Mouse (Mus musculus): ENCODE data around the gene Ahdc1. TPM values are rescaled to one million over a fixed set of nuclear protein-coding genes. Genes with fewer than 3 reads are reported as not detected.

The Ahdc1 gene
- total RNA-seq, 2 experiments from 2014 or later = 108 to 121 TPM

- DNase-seq (ENCODE audit: low spot score in 2 of 2) = no peak
Observed at GRCm38 (mm10) chr4:133117556-133118411, 106.7 kb downstream of the Ahdc1 start.

DNA sequence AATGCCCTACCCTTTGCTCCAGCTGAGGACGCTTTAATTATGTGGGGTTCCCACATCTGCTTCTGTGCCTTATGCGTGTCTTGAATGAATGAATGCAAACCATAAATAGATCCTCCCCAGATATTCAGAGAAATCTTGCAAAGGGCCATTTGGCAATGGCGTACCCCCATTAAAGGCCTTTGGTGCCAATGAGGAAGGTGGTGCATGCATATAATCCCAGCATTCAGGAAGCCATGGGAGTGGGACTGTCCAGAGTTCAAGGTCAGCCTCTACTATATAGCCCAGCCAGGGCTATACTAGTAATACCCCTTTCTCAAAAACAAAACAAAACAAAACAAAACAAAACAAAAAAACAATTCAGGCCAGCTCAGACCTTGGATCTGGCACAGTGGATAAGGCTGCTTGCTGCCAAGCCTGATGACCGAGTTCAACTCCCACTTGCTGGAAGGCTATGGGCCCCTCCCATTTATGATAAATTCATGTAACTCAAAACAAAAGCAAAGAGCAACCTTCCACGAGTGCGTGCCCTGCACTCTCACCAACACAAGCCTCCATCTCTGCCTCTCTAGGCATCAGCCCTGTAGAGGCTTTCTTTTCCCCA, 107.8 kb downstream of the Ahdc1 start:
- no peak for DNase-seq (ENCODE audit: low spot score in 2 of 2)

DNA sequence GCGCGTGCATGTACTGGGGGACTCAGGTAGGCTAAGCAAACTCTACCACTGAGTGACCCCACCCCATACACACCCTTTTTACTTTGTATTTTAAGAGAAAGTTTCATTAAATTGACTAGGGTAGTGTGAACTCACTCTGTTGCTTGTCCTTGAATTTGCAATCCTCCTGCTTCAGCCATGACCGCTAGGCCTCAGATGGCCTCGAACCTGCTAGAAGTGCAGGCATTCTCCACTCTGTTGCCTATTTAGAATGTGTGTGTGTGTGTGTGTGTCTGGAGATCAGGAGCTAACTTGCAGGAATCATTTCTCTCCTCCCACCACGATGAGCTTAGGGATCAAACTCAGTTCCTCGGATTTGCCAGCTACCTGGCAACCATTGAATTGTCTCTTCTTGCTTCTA, 108.5 kb downstream of the Ahdc1 start:
- no peak for DNase-seq (ENCODE audit: low spot score in 2 of 2)

DNA sequence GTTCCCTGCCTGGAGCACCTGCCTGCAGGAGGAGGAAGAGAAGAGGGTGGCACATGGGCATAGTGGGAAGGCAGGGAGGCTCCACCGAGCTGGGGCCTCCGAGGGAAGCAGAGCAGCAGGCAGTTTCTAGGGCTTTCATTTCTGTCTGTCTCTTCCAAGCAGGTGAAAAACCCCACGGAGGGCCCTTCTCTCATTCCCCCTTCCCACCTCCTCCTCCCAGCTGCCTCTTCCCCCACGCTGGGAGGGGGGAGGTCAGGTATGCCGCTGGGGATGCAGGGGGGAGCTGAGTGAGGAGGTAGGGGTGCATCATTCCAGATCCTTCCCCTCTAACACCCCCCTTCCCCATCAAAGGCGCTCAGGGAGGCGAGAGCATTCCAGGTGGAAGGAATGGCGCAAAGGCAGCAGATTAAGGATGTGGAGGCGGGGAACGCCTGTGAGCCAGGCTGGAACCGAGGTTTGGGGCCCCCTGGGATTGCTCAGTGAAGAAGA, 109.8 kb downstream of the Ahdc1 start:
- no peak for DNase-seq (ENCODE audit: low spot score in 2 of 2)

DNA sequence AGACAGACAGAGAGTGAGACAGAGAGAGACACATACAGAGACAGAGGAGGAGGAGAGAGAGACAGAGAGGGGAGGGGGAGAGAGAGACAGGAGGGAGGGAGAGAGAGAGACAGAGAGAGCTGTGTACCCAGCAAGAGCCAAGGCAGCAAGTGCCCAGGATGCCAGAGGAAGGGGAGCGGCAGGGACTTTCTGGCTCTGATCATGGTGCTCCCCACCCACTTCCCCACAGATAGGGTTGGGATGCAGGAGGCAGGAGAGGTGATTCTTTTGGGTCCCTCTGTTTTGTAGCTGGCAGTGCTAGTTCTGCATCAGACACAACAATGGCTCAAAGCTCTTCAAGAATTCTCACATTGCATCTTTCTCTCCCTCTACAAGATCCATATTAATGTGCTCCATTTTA, 110.4 kb downstream of the Ahdc1 start:
- no peak for DNase-seq (ENCODE audit: low spot score in 2 of 2)

DNA sequence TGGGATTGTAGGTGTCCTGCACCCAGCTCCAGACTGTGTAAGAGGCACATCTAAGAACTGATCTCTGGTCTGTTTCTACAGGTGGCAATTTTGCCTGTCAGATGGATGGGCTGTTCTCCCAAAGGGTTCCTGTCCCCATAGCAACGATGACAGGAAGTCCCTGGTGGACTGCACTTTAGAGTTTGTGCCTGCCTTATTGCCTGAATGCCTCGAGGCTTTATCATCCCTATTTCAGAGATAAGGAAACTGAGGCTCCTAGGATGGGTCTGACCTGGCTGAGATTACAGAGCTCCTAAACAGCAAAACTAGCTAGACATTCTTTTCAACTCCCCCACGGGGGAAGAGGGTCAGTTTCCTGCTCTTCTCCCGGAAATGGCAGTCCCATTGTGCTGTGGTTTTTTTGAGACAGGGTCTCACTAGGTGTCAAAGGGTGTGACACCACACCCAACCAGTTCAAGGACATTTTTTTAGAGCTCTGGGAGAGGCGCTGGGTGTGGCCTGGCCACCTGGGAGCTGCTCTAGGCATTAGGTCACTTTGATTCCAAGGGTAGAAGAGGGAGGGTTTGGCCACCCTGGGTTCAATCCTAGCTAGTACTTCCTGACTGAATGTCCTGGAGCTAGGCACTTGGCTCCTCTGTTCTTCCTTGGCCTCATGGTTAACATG, 111.0 kb downstream of the Ahdc1 start:
- no peak for DNase-seq (ENCODE audit: low spot score in 2 of 2)

DNA sequence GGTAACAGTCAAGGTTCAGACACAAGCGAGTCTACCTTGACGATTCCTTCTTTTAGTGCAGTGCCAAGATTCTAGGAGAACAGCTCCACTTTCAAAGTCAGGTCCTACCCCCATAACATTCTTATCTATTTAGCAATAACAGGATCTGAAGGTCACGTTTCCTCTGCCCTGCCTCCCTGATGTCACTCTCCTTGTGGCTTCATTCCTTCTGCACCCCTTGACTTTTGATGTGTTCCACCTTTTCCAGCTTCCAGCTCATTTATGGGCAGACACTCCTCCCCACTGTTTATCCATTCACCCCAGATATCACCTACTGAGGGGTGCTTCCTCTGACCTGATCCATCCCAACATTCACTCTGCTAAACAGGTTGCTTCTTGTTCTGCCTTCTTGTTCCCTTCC, 116.0 kb downstream of the Ahdc1 start:
- DNase-seq (ENCODE audit: low spot score in 2 of 2) = no peak

Other genes with a start within 250 kb of the Ahdc1 start
- 10 to 100 TPM; 15.4 to 16.5 TPM for gene Rpa2, start 242.9 kb upstream of the Ahdc1 start, total RNA-seq (2021)
- under 1 TPM; 0.95 to 0.98 TPM for gene Themis2, start 214.9 kb upstream of the Ahdc1 start, total RNA-seq (2021)
- gene Ppp1r8, start 168.1 kb upstream of the Ahdc1 start, total RNA-seq (2021) = 10 to 100 TPM; 40.5 to 44.5 TPM
- 100 to 1,000 TPM; 106 to 111 TPM for gene Stx12, start 126.8 kb upstream of the Ahdc1 start, total RNA-seq (2021)
- gene Fam76a, start 88.7 kb upstream of the Ahdc1 start, total RNA-seq (2021) = 10 to 100 TPM; 53.2 to 58.1 TPM
- under 1 TPM; 0.26 to 0.59 TPM for gene Fgr, start 37.2 kb upstream of the Ahdc1 start, total RNA-seq (2021)
- gene Wasf2, start 119.2 kb downstream of the Ahdc1 start, total RNA-seq (2021) = 10 to 100 TPM; 25.7 to 28.2 TPM
- gene Cd164l2, start 200.9 kb downstream of the Ahdc1 start, total RNA-seq (2021) = 1 to 10 TPM; 4.6 to 5.1 TPM
- gene Gpr3, start 201.3 kb downstream of the Ahdc1 start, total RNA-seq (2021) = 10 to 100 TPM; 14.8 to 16.7 TPM
- 1 to 10 TPM; 5.8 to 7.4 TPM for gene Map3k6, start 229.6 kb downstream of the Ahdc1 start, total RNA-seq (2021)